9 mouse cellular contexts compared by ENCODE assay signal in genomic region chr13:103703386-103703785, GRCm38 (mm10).
DNase-seq lines count a peak whose midpoint lies in the region; ATAC-seq and TF ChIP-seq lines count a peak whose summit lies in the region.
"Had no signal": no experiment of that assay in that cellular context is flagged by ENCODE, and none has a peak within 500 bp of the region (broad histone marks: within the 10 kb centered on the region; RNA-seq: fewer than 3 reads in every experiment).

No protein-coding gene starts in this region.

- DNase-seq in CD8-positive naive resting alpha-beta T cell, adult 2 months (ENCODE audit: low read depth in 2 of 2, low spot score in 2 of 2), result peak; percentile 8 to 23
- peak; percentile 84 to 90 for DNase-seq in heart, postnatal 14 days
- DNase-seq in layer of hippocampus, adult 11-12 months (ENCODE audit: low spot score), result peak; percentile 78
- peak; percentile 62 for DNase-seq in lung, adult 2 months
- peak; percentile 82 for DNase-seq in ovary, postnatal 14 days (ENCODE audit: low spot score)
- peak; percentile 74 for DNase-seq in thymus, postnatal 0 days (ENCODE audit: low spot score)

- no peaks in the 10 kb centered on the region for H3K27me3 ChIP-seq in forebrain, embryonic 12.5 days
- H3K27me3 ChIP-seq: heart, embryonic 15.5 days had no signal

- no peak overlapping the region for H3K4me3 ChIP-seq in bone marrow macrophage, adult 2 months (ENCODE audit: insufficient read depth, low read length)
- no peak overlapping the region for H3K4me3 ChIP-seq in forebrain, embryonic 12.5 days (replicated peaks)
- no peak overlapping the region for H3K4me3 ChIP-seq in lung, adult 2 months (replicated peaks; ENCODE audit: extremely low read depth, low read depth, low read length)
- H3K4me3 ChIP-seq: heart, embryonic 15.5 days had no signal

- ATAC-seq in forebrain, embryonic 12.5 days (ENCODE audit: low FRiP score), result peak; percentile 91

- H3K27ac ChIP-seq in bone marrow macrophage, adult 2 months (ENCODE audit: insufficient read depth, low read depth, low read length), result no peak overlapping the region
- H3K27ac ChIP-seq in forebrain, embryonic 12.5 days, result no peak overlapping the region
- H3K27ac ChIP-seq: heart, embryonic 15.5 days had no signal

- peak; percentile 95 for TF ChIP-seq CTCF in bone marrow macrophage, adult 2 months (IDR thresholded peaks at IDR 0.05; ENCODE audit: low read depth, low read length)
- peak; percentile 95 for TF ChIP-seq CTCF in lung, adult 2 months (IDR thresholded peaks at IDR 0.05; ENCODE audit: insufficient read depth, low read length)

- 37% methylated on average over 7 of the region's 7 CpGs for WGBS in forebrain, embryonic 12.5 days
- 34% methylated on average over 7 of the region's 7 CpGs for WGBS in lung, adult 2 months

- H3K4me2 ChIP-seq in forebrain, embryonic 12.5 days, result no peak overlapping the region
- H3K4me2 ChIP-seq: heart, embryonic 15.5 days had no signal

- no peak for TF ChIP-seq POLR2A in bone marrow macrophage, adult 2 months (IDR thresholded peaks at IDR 0.05; ENCODE audit: borderline replicate concordance, low read depth, low read length)
- no peak for TF ChIP-seq POLR2A in lung, adult 2 months (IDR thresholded peaks at IDR 0.05; ENCODE audit: borderline replicate concordance, extremely low read depth, low read depth, low read length)

- intact Hi-C loops in heart, postnatal 14 days (cut with DNase I), result loop anchor here (2.0 to 5.0 kb wide), 2 partner anchors 41 to 384 kb away; no protein-coding TSS in a partner anchor

- no peak overlapping the region for H3K9ac ChIP-seq in forebrain, embryonic 12.5 days
- H3K9ac ChIP-seq: heart, embryonic 15.5 days had no signal

- peaks cover under 1% of the 10 kb centered on the region; the same call in 1 of the 2 replicates for H3K4me1 ChIP-seq in bone marrow macrophage, adult 2 months (ENCODE audit: control insufficient read depth, insufficient read depth, low read length)
- H3K4me1 ChIP-seq in forebrain, embryonic 12.5 days, result no peaks in the 10 kb centered on the region
- no peaks in the 10 kb centered on the region for H3K4me1 ChIP-seq in lung, adult 2 months (ENCODE audit: control insufficient read depth, insufficient read depth, low read length)

- H3K36me3 ChIP-seq in forebrain, embryonic 12.5 days (replicated peaks), result no peaks in the 10 kb centered on the region
- H3K36me3 ChIP-seq: heart, embryonic 15.5 days had no signal

- no peaks in the 10 kb centered on the region for H3K9me3 ChIP-seq in forebrain, embryonic 12.5 days
- H3K9me3 ChIP-seq: heart, embryonic 15.5 days had no signal

Comparison
In these comparisons a context has a peak if more than half of its experiments do, and no peak if none do; other contexts are left out.
1. DNase-seq: peak in every context shown above with its lines; median percentile 87 in heart, postnatal 14 days; 82 in ovary, postnatal 14 days; 78 in layer of hippocampus, adult 11-12 months; 74 in thymus, postnatal 0 days; 62 in lung, adult 2 months; 16 in CD8-positive naive resting alpha-beta T cell, adult 2 months.